Mouse (Mus musculus) frontal cortex, postnatal 25 days (tissue): ENCODE results near the gene Alkbh2.
A peak's percentile ranks its signal among the peaks of the same experiment; 100 is the strongest.

ENCODE experiments used
- DNase-seq, 2 experiments: peaks; one replicate each; pipeline ENCODE4 v3.0.0; 2022; ENCODE audit warnings: low spot score in 2 of 2

Gene Alkbh2

DNA sequence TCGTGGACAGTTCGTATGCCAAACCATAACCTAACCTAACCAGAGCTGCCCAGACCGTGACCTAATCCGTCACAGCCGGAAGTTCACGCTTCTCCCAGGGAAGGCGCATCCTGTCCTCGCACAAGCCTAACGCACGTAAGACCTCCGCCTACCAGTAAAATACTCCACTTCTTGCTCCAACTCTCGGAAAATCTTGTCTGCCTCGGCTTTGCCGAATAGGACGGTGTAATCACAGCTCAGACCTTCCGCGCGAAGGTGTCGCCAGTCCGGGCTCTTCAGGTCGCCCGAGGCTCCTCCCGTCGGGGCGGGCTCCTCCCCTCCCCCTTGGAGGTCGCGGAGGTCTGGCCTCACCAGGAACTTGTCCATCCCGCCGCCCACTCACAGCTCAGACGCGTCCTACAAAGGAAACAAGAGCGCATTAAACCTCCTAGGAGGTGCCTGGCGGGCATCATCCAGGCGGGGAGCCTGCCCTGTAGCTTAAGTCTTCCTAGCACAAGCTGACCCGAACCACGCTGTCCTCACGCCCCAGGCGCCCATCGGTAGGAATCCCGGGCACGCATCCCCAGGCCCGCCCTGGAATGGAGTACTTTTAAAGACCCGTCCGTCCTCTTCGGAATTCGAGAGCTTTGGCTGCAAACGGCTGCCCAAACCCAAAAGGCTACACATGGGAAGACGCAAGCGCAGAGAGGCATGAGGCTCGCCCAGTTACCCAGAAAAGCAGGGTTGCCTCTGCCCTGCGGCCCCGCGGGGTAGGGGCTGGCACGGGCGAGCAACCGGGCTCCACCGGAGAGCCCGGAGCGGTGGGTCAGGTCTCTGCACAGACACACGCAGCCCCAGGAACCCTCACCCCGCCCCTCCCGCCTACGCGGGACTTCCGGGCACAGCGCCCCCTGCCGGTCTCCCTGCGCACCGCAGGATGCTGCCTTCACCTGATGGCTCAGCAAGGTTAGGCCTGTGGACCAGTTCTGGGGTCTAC is at the start of gene Alkbh2:
Gene Alkbh2 (minus strand): TSS at position 845 of the 976 bp plus-strand sequence.
- DNase-seq, result peak; percentile 63 to 66

DNA sequence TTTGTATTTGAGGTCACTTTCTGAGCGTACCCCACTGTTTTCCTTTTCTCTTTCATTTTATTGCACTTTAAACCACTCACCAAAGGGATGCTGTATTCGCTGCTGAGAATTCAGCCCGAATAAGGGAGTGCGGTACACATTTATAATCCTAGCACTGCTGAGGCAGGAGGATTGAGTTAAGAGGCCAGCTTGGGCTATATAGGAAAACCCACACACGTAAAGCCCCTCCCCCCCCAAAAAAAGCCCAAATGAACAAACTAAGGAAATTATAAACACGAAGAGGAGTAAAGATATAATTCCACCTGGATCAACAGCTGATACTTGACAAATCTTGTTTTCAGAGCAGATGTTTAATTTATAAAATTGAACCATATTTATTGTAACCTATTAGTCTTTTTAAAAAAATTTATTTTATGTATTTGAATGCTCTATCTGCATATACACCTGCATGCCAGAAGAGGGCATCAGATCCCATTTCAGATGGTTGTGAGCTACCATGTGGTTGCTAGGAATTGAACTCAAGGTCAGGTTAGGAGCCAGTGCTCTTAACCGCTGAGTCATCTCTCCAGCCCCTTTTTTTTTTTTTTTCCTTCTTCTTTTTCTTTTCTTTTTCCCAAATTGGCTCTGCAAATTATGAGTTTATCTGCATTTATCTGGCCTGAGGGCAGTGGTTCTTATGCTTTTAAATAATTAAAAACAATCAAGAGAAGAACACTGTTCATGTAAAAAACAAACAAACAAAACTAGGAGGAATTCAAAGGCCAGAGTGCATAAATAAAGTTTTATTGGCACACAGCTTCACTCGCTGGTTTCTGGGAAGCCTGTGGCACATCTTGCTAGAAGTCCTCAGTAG is 48.8 kb upstream of the Alkbh2 start:
- no peak for DNase-seq

DNA sequence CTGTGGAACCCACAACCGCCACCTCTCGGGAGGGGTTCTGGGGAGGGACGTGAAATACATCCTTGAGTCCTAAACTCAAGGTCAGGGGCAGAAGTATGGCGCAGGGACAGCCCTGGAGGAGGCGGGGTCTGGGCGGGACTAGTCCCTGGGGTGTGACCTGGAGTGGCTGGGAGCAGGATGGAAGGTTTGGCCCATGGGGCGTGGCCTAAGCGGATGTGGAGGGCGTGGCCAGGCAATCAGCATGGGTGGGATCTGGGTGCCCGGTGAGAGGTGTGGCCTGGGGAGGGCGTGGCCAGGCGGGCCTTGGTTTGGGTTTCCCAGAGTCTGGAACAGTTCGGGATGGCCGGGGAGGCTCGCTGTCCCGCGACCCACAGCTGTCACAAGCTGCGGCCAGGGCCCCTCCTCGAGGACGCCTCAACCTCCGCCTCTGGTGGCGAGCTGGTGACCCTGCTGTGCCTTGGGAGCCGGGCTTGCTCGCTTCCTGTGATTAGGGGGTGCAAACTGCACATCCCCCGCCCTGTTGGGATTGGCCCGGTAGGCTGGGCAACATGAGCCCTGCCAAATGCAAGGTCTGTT is 47.7 kb upstream of the Alkbh2 start:
- DNase-seq, result peak; percentile 43 to 55

DNA sequence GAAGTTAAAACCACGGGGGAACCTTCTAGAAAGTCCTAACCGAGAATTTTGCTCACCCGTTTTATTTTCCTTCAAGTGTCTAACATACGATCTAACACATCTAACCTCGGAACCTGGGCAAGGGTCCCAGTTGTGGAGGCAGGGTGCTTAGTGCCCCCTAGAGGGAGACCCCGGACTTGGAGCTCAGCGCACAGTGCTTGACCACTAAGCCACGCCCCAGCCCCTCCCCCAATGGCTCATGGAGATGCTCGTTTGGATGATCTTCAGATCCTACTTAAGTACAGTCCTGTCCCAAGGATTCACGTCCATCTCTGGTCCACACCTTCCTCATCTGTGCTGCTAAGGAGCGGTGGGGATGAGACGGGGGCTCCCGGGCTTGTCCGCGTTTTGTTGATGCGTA is 46.6 kb upstream of the Alkbh2 start:
- no peak for DNase-seq

DNA sequence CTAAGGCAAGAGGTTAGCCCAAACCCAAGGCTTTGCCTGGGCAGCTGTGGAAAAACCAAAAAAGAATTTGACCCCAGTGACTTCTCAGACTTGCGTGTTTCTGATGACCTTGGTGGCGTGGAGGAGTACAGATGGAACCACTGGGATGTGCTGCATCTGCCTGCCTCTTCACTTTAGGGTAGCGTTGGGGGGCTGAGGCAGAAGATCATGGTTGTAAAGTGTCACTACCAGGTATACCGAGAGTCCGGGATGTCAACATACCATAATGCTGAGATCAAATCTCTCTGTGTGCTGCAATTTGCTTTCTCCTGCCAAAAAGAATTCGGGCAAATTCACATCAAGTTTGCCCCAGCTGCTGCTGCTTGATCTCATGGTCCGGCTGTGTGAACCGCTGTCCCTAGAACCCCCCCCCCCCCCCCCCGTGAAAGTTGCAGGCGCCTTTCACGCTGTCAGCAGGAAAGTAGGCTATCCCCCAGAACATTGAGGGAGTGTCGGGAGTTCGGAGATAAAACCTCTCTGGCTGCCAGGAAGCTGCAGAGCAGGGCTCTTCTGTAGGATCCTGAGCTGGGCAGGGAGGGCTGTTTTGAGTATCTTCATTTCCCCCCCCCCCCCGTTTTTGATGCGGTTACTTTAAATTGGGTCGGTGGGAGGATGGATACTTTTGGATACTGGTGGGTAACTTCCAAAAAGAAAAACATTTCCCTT is 46.0 kb upstream of the Alkbh2 start:
- DNase-seq, result no peak

DNA sequence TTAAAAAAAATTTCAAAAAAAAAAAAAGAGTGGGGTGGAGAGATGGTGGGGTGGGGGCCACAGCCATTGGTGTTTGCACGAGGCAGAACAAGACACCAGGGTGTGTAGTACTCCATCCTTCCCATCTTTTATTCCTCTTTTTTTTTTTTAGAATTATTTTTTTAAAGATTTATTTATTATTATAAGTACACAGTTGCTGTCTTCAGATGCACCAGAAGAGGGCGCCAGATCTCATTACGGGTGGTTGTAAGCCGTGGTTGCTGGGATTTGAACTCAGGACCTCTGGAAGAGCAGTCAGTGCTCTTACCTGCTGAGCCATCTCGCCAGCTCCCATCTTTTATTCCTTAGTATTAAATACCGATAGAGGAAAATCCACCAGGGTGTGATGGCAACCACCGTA is 45.4 kb upstream of the Alkbh2 start:
- no peak for DNase-seq

DNA sequence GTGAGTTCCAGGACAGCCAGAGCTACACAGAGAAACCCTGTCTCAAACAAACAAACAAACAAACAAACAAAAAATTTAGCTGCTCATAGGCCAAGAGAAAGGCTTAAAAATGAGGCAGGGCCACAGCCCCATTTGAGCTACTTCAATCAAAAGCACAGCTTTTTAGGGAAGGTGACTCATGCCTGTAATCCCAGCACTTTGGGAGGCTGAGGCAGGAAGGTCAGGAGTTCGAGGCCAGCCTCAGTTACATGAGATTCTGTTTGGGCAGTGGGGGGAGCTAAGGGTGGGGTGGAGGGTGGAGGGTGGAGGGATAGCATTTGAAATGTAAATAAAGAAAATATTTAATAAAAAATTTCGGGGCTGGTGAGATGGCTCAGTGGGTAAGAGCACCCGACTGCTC is 44.9 kb upstream of the Alkbh2 start:
- DNase-seq, result no peak

DNA sequence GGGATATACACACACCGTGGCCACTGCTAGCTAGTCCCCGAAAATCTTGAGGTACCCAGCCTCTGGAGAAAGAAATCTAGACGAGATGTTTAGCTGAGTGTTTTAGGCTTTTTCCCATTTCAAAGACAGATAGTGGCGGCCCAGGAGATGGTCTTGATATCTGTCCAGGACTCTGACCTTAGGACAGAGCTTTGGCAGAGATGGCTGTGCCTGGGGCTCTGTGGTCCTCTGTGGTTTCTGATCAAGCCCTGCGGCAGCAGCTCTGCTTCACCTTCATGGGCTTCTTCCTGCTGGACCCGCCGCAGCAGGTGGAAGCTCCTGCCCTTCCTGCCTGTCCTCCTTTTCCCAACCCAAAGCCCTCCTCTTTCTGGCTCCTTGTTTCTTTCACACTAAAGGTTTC is 42.3 kb upstream of the Alkbh2 start:
- DNase-seq, result no peak

DNA sequence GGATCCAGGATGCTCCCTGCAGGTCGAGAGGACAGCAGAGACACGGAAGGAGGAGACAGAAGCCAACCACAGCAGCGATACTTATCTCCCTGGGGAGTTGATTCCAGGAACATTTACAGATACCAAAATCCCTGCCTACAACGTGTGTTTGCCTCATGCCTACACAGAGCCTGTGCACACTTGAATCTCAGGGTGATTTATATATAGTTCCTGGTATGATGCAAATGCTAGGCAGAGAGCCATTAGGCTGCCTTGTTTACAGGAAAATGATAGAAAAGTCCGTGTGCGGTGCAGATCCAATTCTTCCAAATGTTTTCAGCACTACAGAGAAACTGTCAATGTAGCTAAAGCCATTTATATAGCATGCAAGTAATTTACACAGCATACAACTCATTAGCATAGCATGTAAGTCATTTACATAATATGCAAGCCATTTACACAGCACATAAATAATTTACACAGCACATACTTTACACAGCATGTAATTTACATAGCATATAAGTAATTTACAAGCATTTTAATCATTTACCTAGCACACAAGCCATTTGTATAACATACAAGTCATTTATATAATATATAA is 35.2 kb upstream of the Alkbh2 start:
- no peak for DNase-seq

DNA sequence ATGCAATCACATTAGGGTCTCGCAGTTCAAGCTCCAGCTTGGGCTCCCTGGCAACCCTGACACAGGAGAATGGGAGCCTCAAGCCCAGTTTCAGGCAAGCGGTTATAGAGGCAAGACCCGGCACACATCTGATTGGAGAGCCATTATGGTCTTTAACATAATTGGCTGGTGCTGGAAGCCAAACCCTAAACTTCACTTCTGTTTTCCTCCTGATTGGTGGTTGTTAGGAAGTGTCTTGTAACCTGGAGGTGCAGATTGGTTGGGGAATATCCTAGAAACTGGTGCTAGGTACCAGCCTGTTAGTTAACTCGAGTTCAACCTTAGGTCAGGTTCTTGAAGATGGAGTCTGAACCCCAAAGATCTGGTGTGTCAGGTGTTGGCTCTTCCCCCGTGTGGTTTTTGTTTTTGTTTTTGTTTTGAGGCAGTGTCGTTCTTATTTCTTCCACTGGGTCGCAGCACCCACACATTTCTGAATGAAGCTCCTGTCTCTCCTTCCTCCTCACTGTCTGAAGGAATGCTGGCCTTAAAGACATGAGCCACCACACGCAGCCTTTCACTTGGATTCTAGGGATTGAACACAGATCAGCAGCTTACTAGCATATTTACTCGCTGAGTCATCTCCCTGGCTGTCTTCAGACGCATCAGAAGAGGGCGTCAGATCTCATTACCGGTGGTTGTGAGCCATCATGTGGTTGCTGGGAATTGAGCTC is 34.2 kb upstream of the Alkbh2 start:
- no peak for DNase-seq

DNA sequence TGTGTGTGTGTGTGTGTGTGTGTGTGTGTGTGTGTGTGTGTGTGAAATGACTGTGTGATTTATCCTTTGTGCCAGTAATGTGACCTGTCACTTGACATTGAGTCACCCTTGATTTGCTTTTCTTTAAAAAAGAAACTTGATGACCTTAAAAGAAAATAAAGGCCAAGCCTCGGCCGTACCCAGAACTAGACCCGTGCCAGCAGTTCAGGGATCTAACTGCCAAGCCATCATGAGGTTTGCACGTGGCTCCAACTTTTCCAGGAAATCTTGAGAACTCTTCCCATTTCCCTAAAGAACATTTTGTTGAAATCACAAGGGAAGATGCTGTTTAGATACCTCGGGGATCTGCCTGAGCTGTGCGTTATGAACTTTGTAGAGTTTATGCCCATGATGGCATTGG is 33.4 kb upstream of the Alkbh2 start:
- DNase-seq, result no peak

DNA sequence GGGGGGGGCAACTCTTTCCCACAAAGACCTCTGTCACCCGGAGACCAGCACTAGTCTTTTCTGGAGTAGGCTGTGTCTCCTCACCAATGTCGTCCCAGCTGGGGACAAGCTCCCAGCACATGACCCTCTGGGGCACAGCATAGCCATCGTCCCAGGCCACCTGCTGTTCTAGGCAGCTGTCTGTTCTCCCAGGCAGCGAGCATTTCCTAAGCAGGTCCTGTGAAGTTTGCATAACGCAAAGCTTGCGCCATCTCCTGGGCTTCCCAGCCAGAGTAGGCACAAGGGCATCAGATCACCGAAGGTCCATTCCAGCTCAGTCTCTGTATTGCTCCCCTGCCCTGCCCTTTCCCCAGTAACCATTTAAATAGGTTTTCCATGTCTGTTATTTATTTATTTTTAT is 29.2 kb upstream of the Alkbh2 start:
- no peak for DNase-seq

DNA sequence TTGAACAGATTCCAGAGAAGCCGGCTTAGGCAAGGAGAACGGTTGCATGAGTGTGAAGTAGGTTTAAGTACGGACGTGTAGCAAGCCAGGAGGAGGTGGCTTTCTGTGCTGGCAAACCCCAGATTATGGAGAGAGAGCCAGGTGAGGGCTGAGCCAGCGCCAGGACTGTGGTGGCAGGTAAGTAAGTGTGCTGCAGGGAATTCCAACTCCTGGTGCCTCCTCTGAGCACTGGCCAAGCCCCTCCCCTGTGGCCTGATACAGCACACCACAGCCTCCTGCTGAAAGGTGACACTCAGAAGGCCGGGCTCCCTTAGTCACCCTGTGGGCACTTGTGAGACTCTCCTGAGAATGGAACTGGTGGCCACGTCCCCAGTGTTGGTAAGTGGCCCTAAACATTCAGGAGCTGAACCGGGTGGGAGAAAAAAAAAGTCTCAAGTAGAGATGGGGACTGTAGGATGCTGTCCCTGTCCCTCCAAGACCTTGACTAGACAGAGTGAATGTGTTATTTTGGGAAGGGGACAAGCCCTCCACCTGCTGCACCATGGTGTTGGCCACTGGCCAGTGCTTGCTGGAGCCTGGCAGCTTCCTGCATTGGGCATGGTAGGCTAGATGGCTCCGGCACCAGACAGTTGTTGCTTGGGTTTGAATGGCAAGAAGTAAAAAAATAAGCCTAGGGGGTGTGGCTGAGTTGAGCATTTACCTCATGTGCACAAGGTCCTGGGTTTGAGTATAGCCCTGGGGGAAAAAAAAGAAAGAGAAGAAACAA is 27.3 kb upstream of the Alkbh2 start:
- no peak for DNase-seq

DNA sequence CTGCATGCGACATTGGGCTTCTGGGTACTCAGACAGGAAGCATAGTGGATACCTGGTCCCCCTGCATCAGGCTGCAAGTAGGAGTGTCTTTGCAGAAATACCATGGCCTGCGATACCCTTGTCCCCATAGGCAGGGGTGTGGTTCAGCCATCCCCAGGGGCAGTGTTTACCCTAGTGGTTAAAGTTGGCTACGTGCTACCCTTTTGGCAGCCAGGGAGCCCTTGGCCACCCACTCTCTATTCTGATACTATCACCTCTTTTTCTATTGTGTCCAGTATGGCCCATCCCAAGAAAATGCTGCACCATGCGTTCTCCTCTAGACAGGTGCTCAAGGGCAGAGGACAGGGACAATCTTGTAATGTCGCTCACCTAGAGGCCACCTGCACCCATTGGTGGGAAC is 26.7 kb upstream of the Alkbh2 start:
- DNase-seq, result no peak

DNA sequence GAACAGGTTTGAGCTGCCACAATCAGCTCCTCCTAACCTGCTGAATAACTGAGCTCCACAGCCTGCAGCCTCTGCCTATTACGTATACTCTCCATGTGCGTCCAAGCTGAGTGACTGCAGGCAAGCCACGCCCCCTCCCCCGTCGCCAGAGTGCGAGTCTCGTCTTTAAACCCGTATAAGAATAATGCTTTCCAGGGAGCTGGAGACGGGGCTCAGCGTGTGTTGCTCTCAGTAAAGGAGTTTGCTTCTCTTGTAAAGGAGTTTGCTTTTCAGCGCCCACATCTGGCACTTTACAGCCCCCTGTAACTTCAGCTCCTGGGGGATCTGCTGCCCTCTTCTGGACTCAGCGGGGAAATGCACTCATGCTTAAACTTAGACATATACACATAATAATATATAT is 25.5 kb upstream of the Alkbh2 start:
- no peak for DNase-seq

DNA sequence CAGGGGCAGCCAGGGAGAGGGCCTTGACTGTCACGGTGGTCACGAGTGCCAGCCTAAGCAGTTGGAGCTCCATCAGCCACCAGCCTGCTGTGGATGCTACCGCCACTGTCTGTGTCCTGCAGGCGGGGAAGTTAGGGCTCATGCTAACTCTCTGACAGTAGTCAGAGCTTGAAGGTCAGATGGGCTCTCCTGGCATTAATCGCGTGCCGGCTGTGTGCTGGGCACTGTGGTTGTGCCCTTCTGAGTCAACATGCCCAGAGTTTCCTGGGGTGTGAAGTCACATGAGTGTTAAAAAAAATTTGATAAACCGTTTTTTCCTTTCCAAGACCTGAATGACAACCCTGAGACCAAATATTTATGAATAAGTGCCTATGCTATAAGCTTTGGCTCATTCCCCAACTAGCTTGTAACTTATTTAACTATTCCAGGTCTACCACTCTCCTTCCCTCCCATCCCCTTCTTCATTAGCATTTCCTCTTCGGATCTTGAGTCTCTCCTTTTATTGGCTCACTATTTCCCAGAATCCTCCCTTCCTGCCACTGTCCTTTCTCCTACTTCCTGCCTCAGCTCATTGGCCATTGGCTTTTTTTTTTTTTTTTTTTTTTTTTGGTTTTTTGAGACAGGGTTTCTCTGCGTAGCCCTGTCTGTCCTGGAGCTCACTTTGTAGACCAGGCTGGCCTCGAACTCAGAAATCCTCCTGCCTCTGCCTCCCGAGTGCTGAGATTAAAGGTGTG is 24.5 kb upstream of the Alkbh2 start:
- DNase-seq, result no peak

DNA sequence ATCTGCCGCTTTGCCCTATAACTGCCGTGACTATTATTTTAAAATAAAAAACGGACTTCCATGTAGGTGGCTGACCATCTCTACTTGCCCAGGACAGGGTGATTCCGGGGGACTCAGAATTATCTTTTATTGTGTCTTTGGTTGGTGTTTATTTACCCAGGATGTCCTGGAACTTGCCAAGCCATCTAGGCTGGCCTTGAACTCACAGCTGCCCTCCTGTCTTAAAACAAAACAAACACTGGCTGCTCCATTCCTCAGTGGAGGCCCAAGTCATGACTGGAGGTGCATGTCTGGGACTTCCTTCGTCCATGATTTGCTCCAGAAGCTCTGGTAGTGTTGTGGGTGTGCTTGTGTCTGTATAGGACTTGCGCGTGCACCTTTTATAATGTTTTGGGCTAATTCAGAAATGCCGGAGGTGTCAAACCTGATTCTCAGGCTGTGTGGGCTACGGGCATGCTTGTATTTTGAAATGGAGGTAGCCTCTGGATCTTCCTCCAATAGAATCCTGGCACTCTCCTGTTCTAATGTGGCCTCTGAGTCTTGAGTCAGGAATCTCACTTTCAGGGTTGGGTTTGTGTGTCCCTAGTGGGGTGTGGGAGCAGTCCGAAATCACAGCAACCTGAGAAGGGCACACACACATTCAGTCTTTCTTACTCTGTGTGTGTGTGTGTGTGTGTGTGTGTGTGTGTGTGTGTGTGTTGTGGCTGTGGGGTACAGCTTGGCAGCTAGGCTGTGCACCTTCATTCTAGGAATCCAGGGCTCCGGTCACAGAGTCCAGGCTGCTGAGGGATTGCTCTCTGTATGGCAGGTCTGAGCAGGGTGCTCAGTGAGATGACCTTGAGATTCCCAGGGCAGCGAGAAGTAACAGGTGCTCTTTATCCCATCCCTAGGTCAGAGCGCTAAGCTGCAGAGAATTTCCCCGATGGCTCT is 19.3 kb upstream of the Alkbh2 start:
- DNase-seq, result no peak
